Mouse (Mus musculus) intestine, embryonic 14.5 days (tissue): ENCODE data around the gene Arhgap8. TPM values are rescaled to one million over a fixed set of nuclear protein-coding genes. Genes with fewer than 3 reads are reported as not detected.
A peak's percentile ranks its signal among the peaks of the same experiment; 100 is the strongest.
"Not testable (repeated sequence)": the region's sequence is repeated elsewhere in the genome, so short reads cannot be mapped to it uniquely, and the experiment has no call there.

ENCODE experiments used
- ATAC-seq: fragments of 200-750 bp; cut with Nextera tagmentation; replicated peaks from 2 replicates; pipeline ENCODE4 v1.8.0; 2017; ENCODE audit warnings: low read depth, moderate number of reproducible peaks, moderate TSS enrichment, moderate library complexity; ENCODE audit not compliant: low FRiP score, low TSS enrichment
- DNase-seq: peaks from one replicate; pipeline ENCODE4 v3.0.0-alpha.2; 2018; ENCODE audit warnings: low spot score
- H3K27ac ChIP-seq: fragments of 300-500 bp; sonication (generic); 2 replicates; pipeline ENCODE4 v1.5.1; 2014; ENCODE audit warnings: low read depth, mild to moderate bottlenecking, control low read depth
- H3K27me3 ChIP-seq: fragments of 300-500 bp; sonication (generic); replicated peaks from 2 replicates; pipeline ENCODE4 v1.6.1; 2014; ENCODE audit warnings: low read length, control low read depth; ENCODE audit not compliant: control insufficient read depth, insufficient read depth
- H3K36me3 ChIP-seq: fragments of 300-500 bp; sonication (generic); 2 replicates; pipeline ENCODE4 v1.6.1; 2014; ENCODE audit warnings: low read length, control low read depth; ENCODE audit not compliant: control insufficient read depth, insufficient read depth
- H3K4me1 ChIP-seq: fragments of 300-500 bp; sonication (generic); replicated peaks from 2 replicates; pipeline ENCODE4 v1.6.1; 2014; ENCODE audit warnings: low read length, control low read depth, mixed read lengths; ENCODE audit not compliant: control insufficient read depth, insufficient read depth
- H3K4me2 ChIP-seq: fragments of 300-500 bp; sonication (generic); 2 replicates; pipeline ENCODE4 v1.6.1; 2014; ENCODE audit warnings: low read length
- H3K4me3 ChIP-seq: fragments of 300-500 bp; sonication (generic); 2 replicates; pipeline ENCODE4 v1.5.1; 2014; ENCODE audit warnings: low read depth, low read length, control low read depth, mixed read lengths
- H3K9ac ChIP-seq: fragments of 300-500 bp; sonication (generic); 2 replicates; pipeline ENCODE4 v1.6.1; 2014; ENCODE audit warnings: mild to moderate bottlenecking, low read length
- H3K9me3 ChIP-seq: fragments of 300-500 bp; sonication (generic); 2 replicates; pipeline ENCODE4 v1.6.1; 2016; ENCODE audit warnings: low read length, control low read depth; ENCODE audit not compliant: control insufficient read depth
- WGBS: fragments of 180-500 bp; shearing (Covaris S2); extraction: QIAGEN DNeasy Blood & Tissue Kit; methylation state at CpG from one replicate; pipeline ENCODE4 v1.1.7; 2014; 5-methylcytosine and 5-hydroxymethylcytosine counted together
- polyA plus RNA-seq: library from polyadenylated mRNA; unstranded; fragments of >200 nt; fragmentation: Nextera tagmentation; extraction: Ambion mirVana; gene quantifications from 2 replicates; pipeline ENCODE4 v1.2.1, GENCODE M21; 2014

The Arhgap8 gene
- polyA plus RNA-seq, 1 experiment from 2014 or later: 15.2 TPM

GRCm38 (mm10) chr15:84717570-84718270 is 2.1 kb upstream of the Arhgap8 start:
- not testable (repeated sequence) for H3K9ac ChIP-seq, DNase-seq, ATAC-seq, H3K36me3 ChIP-seq, H3K4me3 ChIP-seq, H3K4me2 ChIP-seq, H3K9me3 ChIP-seq, H3K27ac ChIP-seq, H3K27me3 ChIP-seq
- 67% methylated on average over 6 of the region's 6 CpGs for WGBS
- peaks cover 29% of the 10 kb centered on the region for H3K4me1 ChIP-seq

GRCm38 (mm10) chr15:84718785-84719184 is 1.1 kb upstream of the Arhgap8 start:
- no peak for DNase-seq
- Histone ChIP-seq H3K9me3 (no peaks in the 10 kb centered on the region), H3K4me2 (no peak overlapping the region), H3K9ac (no peak overlapping the region), H3K36me3 (no peaks in the 10 kb centered on the region), H3K4me3 (no peak overlapping the region), H3K27ac (no peak overlapping the region), H3K27me3 (no peaks in the 10 kb centered on the region), H3K4me1 (peaks cover 29% of the 10 kb centered on the region)
- ATAC-seq: no peak
- 59% methylated on average over 3 of the region's 3 CpGs for WGBS

DNA sequence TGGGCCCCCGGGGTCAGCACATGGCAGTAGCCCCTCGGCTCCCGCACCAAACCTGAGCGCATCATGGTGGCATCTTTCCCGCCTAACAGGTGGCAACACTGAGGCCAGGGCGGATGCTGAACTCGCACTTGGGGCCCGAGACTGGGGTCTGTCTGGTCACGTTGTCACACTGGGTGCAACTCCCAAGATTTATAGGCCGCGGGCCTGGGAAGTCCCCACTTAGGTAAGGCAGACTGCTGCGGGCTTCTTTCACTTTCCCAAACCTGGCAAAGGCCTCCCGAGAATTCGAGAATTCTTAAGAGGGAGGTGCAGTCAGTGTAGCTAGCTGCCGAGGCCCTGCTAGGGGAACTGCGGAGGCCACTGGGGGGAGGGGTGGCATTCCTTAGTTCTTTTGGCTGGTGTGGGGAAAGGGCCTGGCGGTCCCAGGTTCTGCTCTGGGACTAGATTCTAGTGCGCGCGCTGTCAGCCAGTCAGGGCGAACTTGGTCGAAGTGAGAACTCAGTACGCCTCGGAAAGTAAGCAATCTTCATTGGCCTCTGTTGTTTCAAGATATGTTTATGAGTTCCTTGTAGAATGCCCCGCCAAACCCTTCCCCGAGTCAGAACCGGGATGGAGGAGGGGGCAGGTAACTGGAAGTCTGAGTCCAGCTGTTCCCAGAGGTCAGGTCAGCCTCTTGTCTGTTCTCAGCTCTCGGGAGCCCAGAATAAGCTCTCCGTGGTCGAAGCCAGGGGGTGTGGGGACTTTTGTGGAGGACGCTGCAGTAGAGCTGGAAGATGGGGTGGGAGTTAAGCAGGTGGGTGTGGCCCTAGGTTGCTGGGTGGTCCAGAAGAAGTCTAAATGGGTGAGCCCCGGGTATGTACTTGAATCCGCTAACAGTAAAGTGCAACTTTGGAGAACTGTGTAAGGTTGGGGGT is 696 bp downstream of the Arhgap8 start:
- H3K36me3 ChIP-seq: no peaks in the 10 kb centered on the region
- peak overlapping the region; percentile 43 for H3K4me3 ChIP-seq
- DNase-seq (peak; percentile 78), ATAC-seq (peak; percentile 36)
- H3K9ac ChIP-seq: peak overlapping the region; percentile 49
- no peaks in the 10 kb centered on the region for H3K9me3 ChIP-seq
- peaks cover 16% of the 10 kb centered on the region for H3K4me1 ChIP-seq
- peak overlapping the region; percentile 43; the same call in 1 of the 2 replicates for H3K27ac ChIP-seq
- WGBS: 6% methylated on average over 33 of the region's 33 CpGs
- no peaks in the 10 kb centered on the region for H3K27me3 ChIP-seq
- H3K4me2 ChIP-seq: peak overlapping the region; percentile 93

DNA sequence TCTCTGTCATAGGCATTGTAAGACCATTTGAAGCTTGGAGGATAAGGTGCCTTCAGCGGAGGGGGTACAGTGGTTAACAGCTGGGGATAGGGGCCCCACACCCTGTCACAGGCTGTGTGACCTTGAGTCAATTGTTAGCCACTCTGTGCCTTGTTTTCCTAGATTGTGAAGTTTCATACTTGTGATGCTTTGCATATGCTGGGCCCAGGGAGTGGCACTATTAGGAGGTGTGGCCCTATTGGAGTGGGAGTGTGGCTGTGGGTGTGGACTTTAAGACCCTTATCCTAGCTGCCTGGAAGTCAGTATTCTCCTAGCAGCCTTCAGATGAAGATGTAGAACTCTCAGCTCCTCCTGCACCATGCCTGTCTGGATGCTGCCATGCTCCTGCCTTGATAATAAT is 3.8 kb downstream of the Arhgap8 start:
- H3K9me3 ChIP-seq, DNase-seq, H3K4me2 ChIP-seq, H3K27me3 ChIP-seq, H3K36me3 ChIP-seq, ATAC-seq, H3K4me3 ChIP-seq, H3K9ac ChIP-seq: not testable (repeated sequence)
- Histone ChIP-seq H3K4me1 (peaks cover 28% of the 10 kb centered on the region), H3K27ac (peak overlapping the region; percentile 19; the same call in 1 of the 2 replicates)
- WGBS: 95% methylated on average over 1 of the region's 1 CpGs

DNA sequence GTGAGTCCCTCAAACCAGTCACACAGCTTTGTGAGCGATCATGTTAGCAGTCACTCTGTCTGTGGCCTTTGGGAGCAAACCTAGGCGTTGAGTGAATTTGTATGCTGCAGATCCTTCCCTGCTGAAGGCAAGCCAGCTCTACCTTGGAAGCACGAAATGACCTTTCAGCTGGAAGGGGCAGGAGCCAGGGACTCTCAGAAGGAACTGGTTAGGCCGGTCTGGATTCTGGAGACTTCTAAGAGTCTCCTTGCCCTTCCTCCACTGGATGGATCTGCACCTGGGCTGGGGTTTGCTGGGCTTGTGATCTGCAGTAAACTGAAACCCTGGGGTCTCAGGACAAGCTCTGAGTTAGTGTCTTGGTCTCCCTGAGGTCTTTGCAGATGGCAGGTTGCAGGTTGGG is 4.3 kb downstream of the Arhgap8 start:
- no peak overlapping the region for H3K27ac ChIP-seq
- H3K4me3 ChIP-seq: no peak overlapping the region
- H3K4me1 ChIP-seq: peaks cover 28% of the 10 kb centered on the region
- no peaks in the 10 kb centered on the region for H3K9me3 ChIP-seq
- no peaks in the 10 kb centered on the region for H3K36me3 ChIP-seq
- no peak overlapping the region for H3K9ac ChIP-seq
- no peak overlapping the region for H3K4me2 ChIP-seq
- 55% methylated on average over 4 of the region's 4 CpGs for WGBS
- no peak for DNase-seq
- H3K27me3 ChIP-seq: no peaks in the 10 kb centered on the region
- ATAC-seq: 0 out of 2 replicates have a peak, but pooled peaks have one; percentile 13

DNA sequence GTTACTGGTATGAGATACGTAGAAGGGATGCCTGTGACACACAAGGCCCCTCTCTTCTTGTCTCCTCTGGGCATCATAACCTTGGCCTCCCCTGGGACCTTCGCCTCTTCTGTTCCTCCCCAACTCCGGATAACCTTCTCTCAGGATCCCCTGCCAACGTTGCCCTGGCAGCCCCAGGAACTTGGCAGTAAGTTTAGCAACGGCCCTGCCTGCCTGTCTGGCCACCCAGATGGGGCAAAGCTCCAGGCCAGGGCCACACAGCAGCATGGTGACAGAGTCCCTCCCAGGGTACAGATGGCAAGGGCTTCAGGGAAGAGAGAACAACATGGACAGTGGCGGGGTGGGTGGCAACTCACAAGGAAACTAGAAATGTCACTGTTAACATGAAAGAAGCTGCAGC is 9.8 kb downstream of the Arhgap8 start:
- ATAC-seq: no peak
- no peak overlapping the region for H3K4me2 ChIP-seq
- 84% methylated on average over 6 of the region's 6 CpGs for WGBS

GRCm38 (mm10) chr15:84730893-84731292 is 11.0 kb downstream of the Arhgap8 start:
- Histone ChIP-seq H3K9me3 (no peaks in the 10 kb centered on the region), H3K4me3 (no peak overlapping the region), H3K27me3 (no peaks in the 10 kb centered on the region), H3K27ac (no peak overlapping the region), H3K36me3 (no peaks in the 10 kb centered on the region), H3K9ac (no peak overlapping the region), H3K4me2 (no peak overlapping the region), H3K4me1 (peaks cover 15% of the 10 kb centered on the region)
- WGBS: 71% methylated on average over 1 of the region's 1 CpGs
- no peak; the same call in 1 of the 2 replicates for ATAC-seq
- no peak for DNase-seq

More for the DNA sequence above, 9.8 kb downstream of the Arhgap8 start:
- Histone ChIP-seq H3K27me3 (no peaks in the 10 kb centered on the region), H3K4me1 (peaks cover 15% of the 10 kb centered on the region), H3K9ac (no peak overlapping the region), H3K4me3 (no peak overlapping the region), H3K36me3 (no peaks in the 10 kb centered on the region), H3K9me3 (no peaks in the 10 kb centered on the region), H3K27ac (no peak overlapping the region)
- no peak for DNase-seq

DNA sequence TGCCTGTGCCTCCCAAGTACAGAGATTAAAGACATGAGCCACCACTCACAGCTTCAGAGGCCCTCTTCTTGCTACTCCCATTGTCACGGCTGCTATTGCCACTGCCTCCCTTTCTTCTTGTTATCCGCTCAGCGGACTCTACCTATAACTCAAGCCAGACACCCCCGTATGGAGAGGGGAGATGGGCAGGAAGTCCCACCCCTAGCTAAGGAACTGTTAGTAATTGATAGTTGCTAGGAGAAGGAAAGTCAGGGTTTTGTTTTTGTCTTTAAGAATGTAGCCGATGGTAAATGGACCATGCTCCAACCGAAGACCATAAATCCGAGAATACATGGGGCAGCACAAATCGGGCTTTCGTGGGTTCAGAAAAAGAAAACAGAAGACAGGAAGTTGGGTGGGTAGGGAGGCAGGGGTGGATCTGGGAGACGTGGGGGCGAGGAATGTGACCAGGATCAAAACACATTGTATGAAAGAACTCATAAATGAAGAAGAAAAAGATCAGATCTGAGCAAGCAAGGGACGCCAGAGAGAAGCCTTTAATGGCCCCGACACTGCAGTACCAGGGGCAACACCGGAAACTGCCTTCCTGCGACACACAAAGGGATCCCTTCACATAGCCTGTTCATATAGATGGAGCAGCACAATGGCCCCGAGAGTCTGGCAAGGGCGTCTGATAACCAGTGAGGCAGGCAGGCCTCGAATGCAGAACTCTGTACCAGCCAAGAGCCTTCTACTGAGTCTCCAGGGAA is 12.0 kb downstream of the Arhgap8 start:
- Histone ChIP-seq H3K36me3 (no peaks in the 10 kb centered on the region), H3K27ac (no peak overlapping the region), H3K4me3 (no peak overlapping the region), H3K9ac (no peak overlapping the region), H3K27me3 (no peaks in the 10 kb centered on the region), H3K9me3 (no peaks in the 10 kb centered on the region), H3K4me1 (peaks cover 15% of the 10 kb centered on the region), H3K4me2 (no peak overlapping the region)
- ATAC-seq: no peak
- no peak for DNase-seq
- WGBS: 54% methylated on average over 18 of the region's 18 CpGs
